Mouse (Mus musculus) liver, embryonic 14.5 days (tissue): ENCODE data around the gene Eif1b.

Experiments used
- CTCF ChIP-seq: IDR thresholded peaks from 2 replicates; pipeline ENCODE4 v1.5.1; 2016; ENCODE audit warnings: antibody characterized with exemption, low read depth, control low read depth
- EP300 ChIP-seq: IDR thresholded peaks from 2 replicates; pipeline ENCODE4 v1.6.1; 2016; ENCODE audit warnings: antibody characterized with exemption, low read depth

GRCm38 (mm10) chr9:120539662-120540251 lies 47.7 kb downstream of the Eif1b start, which contains the start of gene Entpd3:
- TF ChIP-seq CTCF (no peak), EP300 (no peak)
